Mouse (Mus musculus) embryonic stem cell, embryonic (primary cell): Measurements from ENCODE around the gene Rrp7a.

Experiments
- CTCF ChIA-PET, 4 experiments: fragments of 300-600 bp in 2 of 4; fragments of 350-600 bp in 2 of 4; sonication (Branson Sonifier 250); formaldehyde crosslinking; loops; one replicate each; lab custom pipeline; 2022; ENCODE audit warnings: inconsistent platforms in 2 of 4; lab: Charles Lee
- POLR2A ChIA-PET, 4 experiments: fragments of 300-600 bp in 2 of 4; fragments of 350-600 bp in 2 of 4; sonication (Branson Sonifier 250); formaldehyde crosslinking; loops; one replicate each; lab custom pipeline; 2022; ENCODE audit warnings: antibody characterized with exemption in 4 of 4, inconsistent platforms in 1 of 4; lab: Charles Lee

Gene Rrp7a

GRCm38 (mm10) chr15:83142861-83143260, 20.3 kb upstream of the Rrp7a start:
- CTCF ChIA-PET, result interaction anchor here in 2 of 4 experiments (0.6 to 1.4 kb wide), 3 partner anchors 25 to 298 kb away, joined by 3 to 8 read pairs (median 4); no protein-coding TSS in a partner anchor
- POLR2A ChIA-PET, result interaction anchor here in 3 of 4 experiments (0.6 to 9.3 kb wide), 29 partner anchors 9 to 244 kb away, joined by 3 to 130 read pairs (median 4); partner anchors contain the start of genes A4galt (in 1 of the 3) and Serhl (in 1 of the 3)

GRCm38 (mm10) chr15:83135654-83136053, 13.1 kb upstream of the Rrp7a start:
- CTCF ChIA-PET, result interaction anchor here in 1 of 4 experiments (1.4 kb wide), 1 partner anchor 884 kb away, joined by 3 read pairs; no protein-coding TSS in a partner anchor
- POLR2A ChIA-PET, result interaction anchor here (1.2 to 19.2 kb wide), 13 partner anchors 7 to 174 kb away, joined by 3 to 465 read pairs (median 10); partner anchors contain the start of genes Poldip3 (in 4 of the 4) and Cyb5r3 (in 1 of the 4)

GRCm38 (mm10) chr15:83134671-83135070, 12.1 kb upstream of the Rrp7a start:
- ChIA-PET CTCF (interaction anchor here (0.5 to 1.5 kb wide), 4 partner anchors 8 to 883 kb away, joined by 3 to 12 read pairs (median 4); no protein-coding TSS in a partner anchor), POLR2A (interaction anchor here (0.5 to 19.2 kb wide), 17 partner anchors 7 to 836 kb away, joined by 3 to 465 read pairs (median 10); partner anchors contain the start of genes Poldip3 (in 4 of the 4) and Rrp7a (in 1 of the 4))

- ChIA-PET CTCF (interaction anchor here in 1 of 4 experiments (0.6 kb wide), 2 partner anchors 173 to 427 kb away, joined by 3 to 12 read pairs; no protein-coding TSS in a partner anchor), POLR2A (interaction anchor here in 3 of 4 experiments (0.5 to 19.2 kb wide), 12 partner anchors 8 to 832 kb away, joined by 3 to 465 read pairs (median 14); partner anchors contain the start of gene Poldip3 (in 3 of the 3))
Measured at GRCm38 (mm10) chr15:83129530-83130231, 7.1 kb upstream of the Rrp7a start.

GRCm38 (mm10) chr15:83127037-83127436, 4.4 kb upstream of the Rrp7a start:
- ChIA-PET CTCF (interaction anchor here in 2 of 4 experiments (0.8 to 1.1 kb wide), 3 partner anchors 8 to 392 kb away, joined by 3 read pairs; no protein-coding TSS in a partner anchor), POLR2A (interaction anchor here (0.6 to 19.2 kb wide), 20 partner anchors 9 to 124 kb away, joined by 3 to 465 read pairs (median 6); partner anchors contain the start of genes Poldip3 (in 4 of the 4) and A4galt (in 1 of the 4))

- ChIA-PET POLR2A (interaction anchor here (0.6 to 19.2 kb wide), 20 partner anchors 8 to 124 kb away, joined by 3 to 465 read pairs (median 6); partner anchors contain the start of genes Poldip3 (in 4 of the 4), A4galt (in 1 of the 4) and Cyb5r3 (in 1 of the 4)), CTCF (interaction anchor here in 2 of 4 experiments (0.5 to 1.1 kb wide), 3 partner anchors 8 to 393 kb away, joined by 3 to 4 read pairs (median 3); no protein-coding TSS in a partner anchor)
Measured at GRCm38 (mm10) chr15:83126582-83126981, 4.0 kb upstream of the Rrp7a start.

GRCm38 (mm10) chr15:83124625-83125024, 2.0 kb upstream of the Rrp7a start:
- CTCF ChIA-PET, result interaction anchor here in 2 of 4 experiments (0.8 to 1.0 kb wide), 2 partner anchors 12 to 39 kb away, joined by 4 to 7 read pairs; no protein-coding TSS in a partner anchor
- POLR2A ChIA-PET, result interaction anchor here (0.7 to 19.2 kb wide), 15 partner anchors 9 to 1665 kb away, joined by 3 to 465 read pairs (median 7); partner anchors contain the start of gene Poldip3 (in 3 of the 4)

- CTCF ChIA-PET, result interaction anchor here in 2 of 4 experiments (0.6 to 1.3 kb wide), 7 partner anchors 9 to 636 kb away, joined by 3 to 7 read pairs (median 3); no protein-coding TSS in a partner anchor
- POLR2A ChIA-PET, result interaction anchor here (0.5 to 16.0 kb wide), 27 partner anchors 9 to 1111 kb away, joined by 3 to 172 read pairs (median 4); partner anchors contain the start of gene Poldip3 (in 4 of the 4)
Measured at GRCm38 (mm10) chr15:83121709-83122565, 664 bp downstream of the Rrp7a start.

GRCm38 (mm10) chr15:83118360-83118759, 4.2 kb downstream of the Rrp7a start:
- POLR2A ChIA-PET, result interaction anchor here (0.6 to 16.0 kb wide), 28 partner anchors 8 to 388 kb away, joined by 3 to 172 read pairs (median 3); partner anchors contain the start of gene Poldip3 (in 4 of the 4)

GRCm38 (mm10) chr15:83115071-83115470, 7.5 kb downstream of the Rrp7a start:
- ChIA-PET CTCF (interaction anchor here in 2 of 4 experiments (0.6 to 1.2 kb wide), 3 partner anchors 29 to 192 kb away, joined by 3 to 4 read pairs (median 3); no protein-coding TSS in a partner anchor), POLR2A (interaction anchor here (0.6 to 16.0 kb wide), 17 partner anchors 8 to 194 kb away, joined by 3 to 172 read pairs (median 4); partner anchors contain the start of gene Poldip3 (in 4 of the 4))

More at GRCm38 (mm10) chr15:83118360-83118759, 4.2 kb downstream of the Rrp7a start:
- CTCF ChIA-PET, result interaction anchor here (0.6 to 1.3 kb wide), 16 partner anchors 9 to 957 kb away, joined by 3 to 20 read pairs (median 4); partner anchors contain the start of gene Tcf20 (in 1 of the 4)

GRCm38 (mm10) chr15:83114106-83114505, 8.5 kb downstream of the Rrp7a start:
- ChIA-PET POLR2A (interaction anchor here (1.0 to 16.0 kb wide), 11 partner anchors 8 to 122 kb away, joined by 3 to 172 read pairs (median 8); partner anchors contain the start of genes Poldip3 (in 4 of the 4) and Rrp7a (in 1 of the 4)), CTCF (interaction anchor here in 2 of 4 experiments (0.7 to 1.2 kb wide), 3 partner anchors 28 to 58 kb away, joined by 3 to 4 read pairs (median 3); partner anchors contain the start of gene Cyb5r3 (in 1 of the 2))

GRCm38 (mm10) chr15:83112898-83113297, 9.7 kb downstream of the Rrp7a start:
- CTCF ChIA-PET, result interaction anchor here (0.6 to 1.7 kb wide), 8 partner anchors 9 to 307 kb away, joined by 3 to 8 read pairs (median 4); partner anchors contain the start of gene Rrp7a (in 2 of the 4)
- POLR2A ChIA-PET, result interaction anchor here in 3 of 4 experiments (0.6 to 16.0 kb wide), 15 partner anchors 9 to 326 kb away, joined by 3 to 172 read pairs (median 4); partner anchors contain the start of genes Poldip3 (in 2 of the 3) and Rrp7a (in 1 of the 3)

- ChIA-PET POLR2A (interaction anchor here in 2 of 4 experiments (1.0 to 16.0 kb wide), 8 partner anchors 14 to 93 kb away, joined by 3 to 172 read pairs (median 4); partner anchors contain the start of gene Poldip3 (in 2 of the 2)), CTCF (interaction anchor here in 3 of 4 experiments (0.9 to 1.7 kb wide), 5 partner anchors 10 to 93 kb away, joined by 3 to 8 read pairs (median 6); partner anchors contain the start of gene Rrp7a (in 2 of the 3))
Measured at GRCm38 (mm10) chr15:83111874-83112273, 10.7 kb downstream of the Rrp7a start.

- ChIA-PET POLR2A (interaction anchor here in 2 of 4 experiments (3.8 to 16.0 kb wide), 2 partner anchors 37 to 38 kb away, joined by 23 to 172 read pairs; partner anchors contain the start of gene Poldip3 (in 2 of the 2)), CTCF (no interaction called here)
Measured at GRCm38 (mm10) chr15:83111290-83111689, 11.3 kb downstream of the Rrp7a start.

- ChIA-PET POLR2A (interaction anchor here in 2 of 4 experiments (0.7 to 16.0 kb wide), 14 partner anchors 8 to 128 kb away, joined by 3 to 172 read pairs (median 4); partner anchors contain the start of gene Poldip3 (in 2 of the 2)), CTCF (interaction anchor here in 3 of 4 experiments (0.6 to 1.2 kb wide), 4 partner anchors 22 to 238 kb away, joined by 3 to 8 read pairs (median 3); no protein-coding TSS in a partner anchor)
Measured at GRCm38 (mm10) chr15:83107814-83108213, 14.8 kb downstream of the Rrp7a start.
